Mouse (Mus musculus) retina, adult 2 months (tissue): ENCODE data around the gene 2310022B05Rik.
A peak's percentile ranks its signal among the peaks of the same experiment; 100 is the strongest.

Experiments used
- DNase-seq: peaks from one replicate; pipeline ENCODE4 v3.0.0-alpha.2; 2012; ENCODE audit warnings: low read depth, low spot score

2310022B05Rik gene

GRCm38 (mm10) chr8:124663112-124663873, at the start of gene 2310022B05Rik:
Gene 2310022B05Rik, minus strand, starts transcription at chr8:124663369.
- peak; percentile 68 for DNase-seq

GRCm38 (mm10) chr8:124705823-124706222, 42.7 kb upstream of the 2310022B05Rik start:
- no peak for DNase-seq

- no peak for DNase-seq
Observed at GRCm38 (mm10) chr8:124704376-124704775, 41.2 kb upstream of the 2310022B05Rik start.

GRCm38 (mm10) chr8:124703526-124703925, 40.4 kb upstream of the 2310022B05Rik start:
- DNase-seq: no peak

- DNase-seq: no peak
Observed at GRCm38 (mm10) chr8:124702183-124702582, 39.0 kb upstream of the 2310022B05Rik start.

- no peak for DNase-seq
Observed at GRCm38 (mm10) chr8:124701023-124701422, 37.9 kb upstream of the 2310022B05Rik start.

GRCm38 (mm10) chr8:124700271-124700670, 37.1 kb upstream of the 2310022B05Rik start:
- no peak for DNase-seq

GRCm38 (mm10) chr8:124695424-124696100, 32.4 kb upstream of the 2310022B05Rik start:
- DNase-seq: no peak

GRCm38 (mm10) chr8:124691706-124692105, 28.5 kb upstream of the 2310022B05Rik start:
- DNase-seq: no peak

GRCm38 (mm10) chr8:124688899-124689298, 25.7 kb upstream of the 2310022B05Rik start:
- DNase-seq: no peak

GRCm38 (mm10) chr8:124682218-124682617, 19.0 kb upstream of the 2310022B05Rik start:
- DNase-seq: no peak

GRCm38 (mm10) chr8:124681792-124682157, 18.6 kb upstream of the 2310022B05Rik start:
- no peak for DNase-seq

- no peak for DNase-seq
Observed at GRCm38 (mm10) chr8:124681077-124681791, 18.1 kb upstream of the 2310022B05Rik start.

GRCm38 (mm10) chr8:124678246-124678645, 15.1 kb upstream of the 2310022B05Rik start:
- no peak for DNase-seq

- peak; percentile 64 for DNase-seq
Observed at GRCm38 (mm10) chr8:124677486-124677885, 14.3 kb upstream of the 2310022B05Rik start.

GRCm38 (mm10) chr8:124677078-124677477, 13.9 kb upstream of the 2310022B05Rik start:
- DNase-seq: no peak

GRCm38 (mm10) chr8:124676661-124677060, 13.5 kb upstream of the 2310022B05Rik start:
- no peak for DNase-seq

GRCm38 (mm10) chr8:124672345-124672744, 9.2 kb upstream of the 2310022B05Rik start:
- DNase-seq: no peak

GRCm38 (mm10) chr8:124668798-124669197, 5.6 kb upstream of the 2310022B05Rik start:
- no peak for DNase-seq

GRCm38 (mm10) chr8:124664414-124664813, 1.2 kb upstream of the 2310022B05Rik start:
- no peak for DNase-seq

- no peak for DNase-seq
Observed at GRCm38 (mm10) chr8:124663874-124664230, 683 bp upstream of the 2310022B05Rik start.

GRCm38 (mm10) chr8:124662446-124663111, 590 bp downstream of the 2310022B05Rik start:
- no peak for DNase-seq
